Mouse (Mus musculus) cerebellum, adult 11-12 months (tissue): Measurements from ENCODE around the gene Ociad1.
A peak's percentile ranks its signal among the peaks of the same experiment; 100 is the strongest.
"Not testable (repeated sequence)": the region's sequence is repeated elsewhere in the genome, so short reads cannot be mapped to it uniquely, and the experiment has no call there.

ENCODE experiments used
- DNase-seq: peaks from one replicate; pipeline ENCODE4 v3.0.0; 2022

Gene Ociad1

DNA sequence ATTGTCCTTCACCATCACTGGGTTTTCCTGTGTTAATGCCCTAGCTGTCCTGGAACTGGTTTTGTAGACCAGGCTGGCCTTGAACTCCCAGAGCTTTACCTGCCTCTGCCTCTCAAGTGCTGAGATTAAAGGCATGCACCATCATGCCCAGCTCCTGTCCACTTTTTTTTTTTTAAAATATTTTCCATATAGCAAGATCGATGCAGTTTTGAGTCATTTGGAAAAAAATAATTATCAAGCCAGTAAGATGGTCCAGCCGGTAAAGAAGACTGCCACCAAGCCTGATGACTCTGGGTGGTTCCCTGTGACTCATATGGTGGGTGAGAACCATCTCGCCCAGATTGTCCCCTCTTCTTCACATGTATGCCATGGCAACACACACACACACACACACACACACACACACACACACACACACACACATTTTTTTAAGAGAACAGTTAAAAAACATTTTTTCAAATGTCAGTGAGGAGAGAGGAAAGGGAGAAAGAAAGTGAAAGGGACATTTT lies 7.1 kb upstream of the Ociad1 start:
- DNase-seq: no peak

GRCm38 (mm10) chr5:73286603-73287002 lies 6.0 kb upstream of the Ociad1 start:
- DNase-seq: no peak

GRCm38 (mm10) chr5:73289900-73290299 lies 2.7 kb upstream of the Ociad1 start:
- DNase-seq: no peak

DNA sequence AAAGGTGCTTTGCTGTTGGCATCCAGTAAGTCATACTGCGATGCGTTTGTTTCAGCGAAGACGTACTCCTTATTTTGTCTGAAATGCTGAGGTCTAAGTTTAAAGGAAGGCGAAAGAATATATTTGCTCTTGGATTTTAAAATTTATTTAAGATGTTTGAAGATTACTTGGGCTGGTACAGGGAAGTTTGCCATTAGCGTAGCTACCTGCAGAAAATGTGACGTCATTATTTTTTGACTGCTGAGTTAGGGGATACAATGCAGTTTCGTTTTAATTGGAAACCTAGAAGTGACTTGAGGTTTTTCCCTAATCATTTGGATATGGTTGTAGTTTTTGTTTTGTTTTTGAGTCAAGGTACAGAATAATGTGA lies 859 bp downstream of the Ociad1 start:
- no peak for DNase-seq

DNA sequence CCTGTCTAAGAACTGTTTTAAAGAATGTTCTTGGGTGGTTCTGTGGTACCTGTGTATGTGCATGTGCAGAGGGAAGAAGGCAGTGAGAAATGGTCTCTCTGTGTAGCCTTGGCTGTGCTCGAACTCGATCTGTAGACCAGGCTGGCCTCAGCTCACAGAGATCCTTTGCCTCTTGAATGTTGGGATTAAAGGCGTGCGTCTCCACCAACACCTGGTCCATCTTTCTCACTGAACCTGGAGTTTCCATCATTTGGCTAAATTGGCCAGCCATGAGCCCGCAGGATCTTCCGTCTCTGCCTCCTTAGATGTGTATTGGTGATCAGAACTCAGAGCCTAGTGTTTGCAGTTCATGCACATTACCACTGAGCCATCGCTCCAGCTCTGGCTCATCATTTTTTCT lies 2.4 kb downstream of the Ociad1 start:
- no peak for DNase-seq

- no peak for DNase-seq
Observed at GRCm38 (mm10) chr5:73295916-73296315, 3.3 kb downstream of the Ociad1 start.

DNA sequence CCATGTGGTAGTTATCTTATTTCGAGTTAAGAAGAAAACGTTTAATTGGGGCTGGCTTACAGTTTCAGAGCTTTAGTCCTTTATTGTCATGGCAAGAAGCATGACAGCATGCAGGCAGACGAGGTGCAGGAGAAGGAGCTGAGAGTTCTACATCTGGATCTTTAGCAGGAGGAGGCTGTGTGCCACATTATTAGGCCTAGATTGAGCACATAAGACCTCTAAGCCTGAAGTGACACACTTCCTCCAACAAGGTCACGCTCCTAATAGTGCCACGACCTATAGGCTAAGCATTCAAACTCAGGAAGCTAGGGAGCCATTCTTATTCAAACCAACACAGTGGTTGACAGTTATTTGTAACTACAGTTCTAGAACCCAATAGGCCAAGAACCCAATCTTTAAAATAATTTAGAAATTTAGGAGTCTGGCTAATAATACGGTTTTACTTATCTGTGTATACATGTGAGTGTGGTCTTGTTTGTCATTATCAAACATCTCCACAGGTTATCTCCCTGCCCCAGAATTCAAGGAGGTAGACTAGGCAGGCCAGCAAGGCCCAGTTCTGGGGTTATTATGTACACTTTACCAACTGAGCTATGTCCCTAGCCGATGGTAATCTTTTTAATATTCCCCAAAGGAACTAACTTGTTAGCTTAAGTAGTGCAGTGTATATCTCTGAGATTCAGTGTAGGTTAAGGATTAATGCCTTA lies 9.2 kb downstream of the Ociad1 start:
- no peak for DNase-seq

- no peak for DNase-seq
Observed at GRCm38 (mm10) chr5:73304507-73304906, 11.9 kb downstream of the Ociad1 start.

DNA sequence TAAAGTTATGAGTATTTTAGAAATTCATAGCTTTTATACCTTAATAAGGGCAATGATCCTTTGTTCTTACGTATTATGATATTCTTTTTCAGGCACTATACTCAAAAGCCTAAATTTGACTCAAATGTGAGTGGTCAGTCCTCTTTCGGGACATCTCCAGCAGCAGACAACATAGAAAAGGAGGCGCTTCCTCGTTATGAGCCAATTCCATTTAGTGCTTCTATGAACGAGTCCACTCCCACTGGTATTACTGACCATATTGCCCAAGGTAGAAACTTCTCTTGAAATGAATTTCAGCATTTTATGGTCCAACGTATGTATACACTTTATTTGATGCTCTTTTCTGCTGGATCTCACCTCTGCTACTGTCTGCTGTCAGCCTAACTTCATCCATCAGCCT lies 13.9 kb downstream of the Ociad1 start:
- no peak for DNase-seq

DNA sequence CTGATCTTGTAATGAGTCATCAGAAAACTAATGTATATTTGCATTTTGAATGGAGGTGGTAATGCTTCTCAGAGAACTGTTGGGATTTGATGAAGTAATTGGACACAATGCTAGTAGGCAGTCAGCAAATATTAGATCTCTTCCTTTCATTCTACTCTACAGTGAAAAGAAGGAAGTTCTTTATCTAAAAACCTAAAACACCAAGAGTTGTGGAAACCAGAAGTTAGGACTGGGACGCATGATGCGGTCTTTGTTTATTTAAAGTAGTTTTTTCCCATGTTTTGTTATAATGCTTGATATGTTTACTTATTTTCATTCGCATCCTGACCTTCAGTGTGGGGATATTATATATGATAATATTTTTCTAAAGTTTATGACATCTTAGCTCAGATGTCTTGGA lies 14.7 kb downstream of the Ociad1 start:
- DNase-seq: no peak

DNA sequence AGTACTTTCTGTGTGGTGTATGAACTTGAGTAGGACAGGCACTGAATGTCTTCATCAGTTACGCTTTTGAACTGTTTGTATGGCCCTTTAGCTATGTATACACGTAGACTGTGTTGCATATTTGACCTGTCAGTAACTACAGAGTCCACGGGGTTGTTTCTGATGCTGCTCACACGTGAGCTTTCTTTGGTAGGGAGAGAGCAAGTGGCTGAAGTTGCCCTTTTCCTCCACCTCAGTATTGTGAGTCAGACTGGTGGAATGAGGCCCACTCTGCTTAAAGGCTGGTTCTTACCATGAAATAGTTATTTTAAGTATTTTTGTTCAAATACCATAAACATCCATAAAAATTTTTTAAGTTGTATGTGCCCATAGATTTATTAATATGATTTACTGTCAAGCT lies 16.9 kb downstream of the Ociad1 start:
- no peak for DNase-seq

GRCm38 (mm10) chr5:73310401-73310800 lies 17.8 kb downstream of the Ociad1 start:
- no peak for DNase-seq

- no peak for DNase-seq
Observed at GRCm38 (mm10) chr5:73311458-73311857, 18.9 kb downstream of the Ociad1 start.

- DNase-seq: no peak
Observed at GRCm38 (mm10) chr5:73313591-73313990, 21.0 kb downstream of the Ociad1 start.

- DNase-seq: no peak
Observed at GRCm38 (mm10) chr5:73314654-73315053, 22.1 kb downstream of the Ociad1 start.

DNA sequence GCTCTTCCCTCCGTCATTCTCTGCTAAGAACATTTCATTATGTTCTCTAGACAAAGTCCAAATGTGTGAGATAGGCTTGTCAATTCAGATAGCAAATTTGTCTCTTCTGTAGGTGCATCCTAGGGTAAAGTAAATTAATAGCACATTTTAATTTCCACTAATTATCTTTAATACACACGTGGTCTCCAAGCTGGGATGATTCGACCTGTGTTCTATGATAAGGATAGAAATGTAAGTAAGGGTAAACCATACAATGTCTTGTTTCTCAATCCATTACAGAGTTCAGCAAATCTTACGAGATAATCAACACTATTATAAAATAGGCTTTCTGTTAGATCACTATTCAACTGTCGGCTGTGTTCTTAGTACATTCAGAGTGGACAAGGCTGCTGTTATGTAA lies 26.7 kb downstream of the Ociad1 start:
- no peak for DNase-seq

- DNase-seq: not testable (repeated sequence)
Observed at GRCm38 (mm10) chr5:73322684-73323083, 30.1 kb downstream of the Ociad1 start.

DNA sequence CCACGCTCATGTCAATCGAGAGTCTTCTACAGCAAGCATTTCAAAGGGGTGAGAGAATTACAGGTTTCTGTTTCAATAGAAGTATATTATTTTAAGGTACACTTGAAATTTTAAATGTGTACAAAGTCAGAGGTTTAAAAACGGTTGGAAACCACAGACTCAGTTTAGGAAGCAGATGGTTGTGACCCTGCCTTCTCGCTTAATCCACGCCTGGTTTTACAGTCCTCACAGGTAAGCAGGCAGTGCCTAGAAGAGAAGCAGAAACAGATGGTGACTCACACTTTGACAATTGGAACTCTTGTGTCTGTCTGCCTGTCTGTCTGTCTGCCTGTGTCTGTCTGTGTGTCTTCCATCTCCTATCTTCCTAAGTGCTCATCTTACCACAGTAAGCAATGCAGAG lies 31.0 kb downstream of the Ociad1 start:
- DNase-seq: no peak

DNA sequence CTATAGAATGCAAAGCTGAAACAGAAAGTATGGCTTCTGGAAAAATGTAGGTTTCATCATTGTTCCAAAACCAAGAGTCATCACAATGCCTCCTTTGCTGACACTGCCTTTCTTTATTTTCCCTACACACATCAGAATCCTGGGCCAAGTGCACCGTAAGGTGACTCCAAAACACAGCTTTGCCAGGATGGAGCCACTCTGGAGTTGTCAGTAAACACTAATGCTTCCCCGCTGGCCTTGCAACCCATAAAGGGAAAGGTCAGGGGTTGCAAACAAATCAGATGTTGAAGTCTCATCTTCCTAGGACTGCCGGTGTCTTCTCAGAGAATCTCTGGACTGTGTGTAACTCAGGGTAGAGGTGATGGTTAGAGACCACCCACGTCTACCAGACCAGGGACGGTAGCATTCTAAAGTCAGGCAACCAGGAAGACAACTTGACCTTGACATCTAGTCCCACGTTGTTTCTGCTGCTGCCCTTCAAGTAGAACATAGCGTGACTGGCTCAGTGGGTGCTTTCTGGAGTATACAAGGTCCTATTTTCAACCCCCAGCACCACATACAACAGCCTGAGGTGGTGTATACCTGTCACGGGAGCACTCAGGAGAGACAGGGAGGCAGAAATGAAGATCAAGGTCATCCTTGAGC lies 32.1 kb downstream of the Ociad1 start:
- no peak for DNase-seq

DNA sequence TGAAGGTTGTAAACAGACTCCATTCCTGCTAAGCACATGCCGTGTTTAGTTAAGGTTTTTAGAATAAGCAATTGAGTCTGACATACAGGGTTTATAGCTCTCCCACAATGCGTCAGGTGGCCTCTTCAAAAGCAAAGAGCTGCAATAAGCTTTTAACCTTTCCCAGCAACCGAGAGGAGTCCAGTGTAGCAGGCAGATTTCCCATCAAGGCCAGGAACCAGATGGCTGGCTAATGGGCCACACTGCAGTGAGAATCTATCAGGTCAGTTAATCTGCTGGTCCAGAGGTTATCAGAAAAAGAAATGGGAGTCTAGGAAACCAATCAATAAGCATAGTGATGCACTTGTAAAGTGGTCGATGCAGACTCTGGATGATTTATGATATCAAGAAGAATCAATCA lies 38.4 kb downstream of the Ociad1 start:
- DNase-seq: no peak

- DNase-seq: no peak
Observed at GRCm38 (mm10) chr5:73336448-73336847, 43.9 kb downstream of the Ociad1 start.

DNA sequence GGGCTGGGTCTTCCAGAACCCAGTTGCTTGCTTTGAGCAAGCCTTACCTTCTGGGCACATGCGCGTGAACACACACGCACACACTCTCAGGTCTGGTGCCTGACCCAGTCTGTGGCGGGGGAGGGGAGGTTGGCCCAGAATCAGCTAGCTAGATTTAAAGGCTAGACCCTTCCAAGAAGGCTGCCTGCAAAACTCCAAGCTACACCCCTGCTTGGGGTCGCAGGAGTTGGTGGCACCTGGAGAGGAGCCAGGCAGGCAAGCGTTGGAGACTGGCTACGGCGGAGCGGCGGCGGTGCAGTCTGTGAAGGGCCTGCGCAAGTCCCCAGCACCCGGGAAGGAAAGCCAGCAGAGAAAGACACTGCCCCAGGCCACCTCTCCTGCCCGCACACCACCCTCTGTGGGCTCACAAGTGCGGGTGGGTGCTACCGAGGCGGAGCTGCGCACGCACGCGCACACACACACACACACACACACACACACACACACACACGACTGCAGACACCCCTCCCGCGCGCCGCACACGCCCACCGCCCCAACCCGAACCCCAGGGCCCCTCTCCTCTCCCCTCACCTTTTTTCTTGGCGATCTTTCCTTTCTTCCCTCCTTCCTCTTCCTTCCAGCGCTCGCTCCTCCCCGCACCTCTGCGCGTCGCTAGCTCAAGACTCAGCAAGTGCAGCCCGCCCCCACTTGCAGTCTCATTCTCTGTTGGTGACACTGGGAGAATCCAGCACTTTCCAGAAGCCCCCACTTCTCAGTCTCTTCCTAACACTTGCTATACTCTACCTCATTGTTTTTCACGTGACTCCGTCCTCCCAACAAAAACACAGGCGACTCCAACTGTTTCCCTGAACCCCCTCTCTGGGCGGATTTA lies 45.6 kb downstream of the Ociad1 start:
- DNase-seq: peak; percentile 34

DNA sequence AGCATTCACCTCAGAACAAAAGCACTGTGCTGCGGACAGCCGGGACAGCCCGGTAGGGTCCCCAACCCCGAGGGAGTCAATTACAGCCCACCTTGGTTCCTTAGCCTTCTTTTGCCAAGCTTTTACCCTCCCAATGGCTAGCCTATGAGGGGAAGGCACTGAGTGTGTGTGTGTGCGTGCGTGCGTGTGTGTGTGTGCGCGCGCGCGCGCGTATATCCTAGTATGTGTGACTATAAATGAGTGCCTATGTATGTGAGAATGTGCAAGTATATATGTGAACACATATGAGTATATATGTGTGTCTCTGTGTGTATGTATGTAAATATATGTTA lies 46.2 kb downstream of the Ociad1 start:
- no peak for DNase-seq
